Mouse (Mus musculus) inflammation-experienced regulatory T-cells (primary cell): ENCODE results near the gene Ncoa1. TPM values are rescaled to one million over a fixed set of nuclear protein-coding genes. Genes with fewer than 3 reads are reported as not detected.

ENCODE experiments used
- polyA plus RNA-seq, 2 experiments: library from polyadenylated mRNA; unstranded; fragments of 100-300 nt; shearing (Covaris generic); gene quantifications; one replicate each; pipeline ENCODE4 v1.2.1; 2017

Gene Ncoa1
- polyA plus RNA-seq: 10 to 100 TPM; 54.7 to 67.1 TPM

GRCm38 (mm10) chr12:4476832-4477671, at the start of gene Ncoa1:
Gene Ncoa1, minus strand, starts transcription at chr12:4477182.

GRCm38 (mm10) chr12:4233572-4234508, 243.1 kb downstream of the Ncoa1 start, which contains the start of the genes Ptrhd1 and Cenpo:
Gene Ptrhd1, plus strand, starts transcription at chr12:4234027.
Gene Cenpo, minus strand, starts transcription at chr12:4234294.

Other genes with a start within 250 kb of the Ncoa1 start
- gene Ptrhd1, start 243.2 kb downstream of the Ncoa1 start, polyA plus RNA-seq: 1 to 10 TPM; 3.4 to 4.3 TPM
- 10 to 100 TPM; 19.5 to 37.3 TPM for gene Cenpo, start 242.9 kb downstream of the Ncoa1 start, polyA plus RNA-seq
- 100 to 1,000 TPM; 150 to 164 TPM for gene Itsn2, start 115.5 kb upstream of the Ncoa1 start, polyA plus RNA-seq
- gene Gm3625, start 115.7 kb upstream of the Ncoa1 start, polyA plus RNA-seq: not detected